Mouse (Mus musculus): Measurements from ENCODE around the gene Gemin2. TPM values are rescaled to one million over a fixed set of nuclear protein-coding genes. Genes with fewer than 3 reads are reported as not detected.

The Gemin2 gene
- total and polyA plus RNA-seq, 2 experiments: 3.7 to 15.9 TPM

DNA sequence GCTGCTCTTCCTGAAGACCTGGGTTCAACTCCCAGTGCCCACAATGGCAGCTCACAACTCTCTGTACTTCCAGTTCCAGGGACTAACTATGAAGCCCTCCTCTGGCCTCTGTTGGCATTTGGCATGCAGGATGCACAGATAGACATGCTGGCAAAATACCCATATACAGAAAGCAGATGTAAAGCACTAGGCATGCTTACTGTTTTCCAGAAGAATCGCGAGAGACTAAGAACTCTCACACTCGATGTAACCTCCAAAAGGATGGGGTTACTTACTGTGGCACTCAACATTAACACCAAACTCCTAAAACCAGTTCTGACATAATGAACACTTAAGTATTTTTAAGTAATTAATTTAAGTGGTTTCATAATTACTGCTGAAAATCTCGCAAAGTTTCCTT lies 47.1 kb downstream of the Gemin2 start:
- Histone ChIP-seq H3K79me2 (ENCODE audit: control insufficient read depth, insufficient read depth, low read length) (peaks cover 40% of the 10 kb centered on the region), H3K27ac (replicated peaks; ENCODE audit: insufficient read depth, low read depth, low read length) (no peak overlapping the region)

GRCm38 (mm10) chr12:59060993-59061595 lies 47.9 kb downstream of the Gemin2 start, which contains the start of gene Trappc6b:
Gene Trappc6b, minus strand, starts transcription at chr12:59061472.
- no peaks in the 10 kb centered on the region for H3K27me3 ChIP-seq (ENCODE audit: control insufficient read depth, insufficient read depth, low read length)
- peak within 1 kb of the TSS; percentile 76 for H3K4me3 ChIP-seq (ENCODE audit: insufficient read depth, low read depth, low read length)
- H3K79me2 ChIP-seq (ENCODE audit: control insufficient read depth, insufficient read depth, low read length): peaks cover 35% of the 10 kb centered on the region
- peaks cover 7% of the 10 kb centered on the region for H3K4me1 ChIP-seq (ENCODE audit: control insufficient read depth, insufficient read depth, low read length)
- peak; percentile 49 for DNase-seq (ENCODE audit: extremely low read depth, low read depth, low spot score)
- peak within 1 kb of the TSS; percentile 97 for H3K9ac ChIP-seq (ENCODE audit: low read depth, low read length)
- 1% methylated on average over 49 of the region's 49 CpGs for whole genome bisulfite sequencing
- TF ChIP-seq CTCF (IDR thresholded peaks at IDR 0.05; ENCODE audit: low read depth, low read length): peak; percentile 35
- TF ChIP-seq POLR2A (IDR thresholded peaks at IDR 0.05; ENCODE audit: extremely low read depth, insufficient read depth, low read length): peak; percentile 36; the same call in 1 of the 2 replicates
- H3K36me3 ChIP-seq (ENCODE audit: control insufficient read depth, insufficient read depth, low read length): no peaks in the 10 kb centered on the region
- H3K27ac ChIP-seq (replicated peaks; ENCODE audit: insufficient read depth, low read depth, low read length): peak within 1 kb of the TSS; percentile 83

More for the DNA sequence above, 47.1 kb downstream of the Gemin2 start:
- no peak for TF ChIP-seq POLR2A (IDR thresholded peaks at IDR 0.05; ENCODE audit: extremely low read depth, insufficient read depth, low read length)
- no peak for TF ChIP-seq CTCF (IDR thresholded peaks at IDR 0.05; ENCODE audit: low read depth, low read length)
- Histone ChIP-seq H3K4me3 (ENCODE audit: insufficient read depth, low read depth, low read length) (peak overlapping the region; percentile 76), H3K9ac (ENCODE audit: low read depth, low read length) (peak overlapping the region; percentile 97), H3K27me3 (ENCODE audit: control insufficient read depth, insufficient read depth, low read length) (no peaks in the 10 kb centered on the region), H3K4me1 (ENCODE audit: control insufficient read depth, insufficient read depth, low read length) (peaks cover 7% of the 10 kb centered on the region; the same call in 1 of the 2 replicates), H3K36me3 (ENCODE audit: control insufficient read depth, insufficient read depth, low read length) (no peaks in the 10 kb centered on the region)
- WGBS: 37% methylated on average over 4 of the region's 4 CpGs
- DNase-seq (ENCODE audit: extremely low read depth, low read depth, low spot score): no peak

DNA sequence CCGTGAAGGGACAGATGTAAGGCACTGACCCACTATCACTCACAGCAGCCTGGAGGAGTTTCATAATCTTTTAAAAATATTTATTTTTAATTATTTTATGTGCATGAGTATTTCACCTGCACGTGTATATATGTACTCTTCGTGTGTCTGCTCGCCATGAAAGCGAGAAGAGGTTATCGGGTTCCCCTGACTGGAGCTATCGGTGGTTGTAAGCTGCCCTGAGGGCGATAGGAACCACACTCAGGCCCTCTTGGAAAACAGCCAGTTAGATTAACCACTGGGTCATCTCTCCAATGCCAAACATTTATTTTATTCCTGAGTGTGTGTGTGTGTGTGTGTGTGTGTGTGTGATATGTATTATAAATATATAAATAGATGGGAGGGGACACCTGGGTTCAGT lies 51.6 kb downstream of the Gemin2 start:
- Histone ChIP-seq H3K27me3 (ENCODE audit: control insufficient read depth, insufficient read depth, low read length) (no peaks in the 10 kb centered on the region), H3K4me3 (ENCODE audit: insufficient read depth, low read depth, low read length) (no peak overlapping the region), H3K27ac (replicated peaks; ENCODE audit: insufficient read depth, low read depth, low read length) (no peak overlapping the region), H3K36me3 (ENCODE audit: control insufficient read depth, insufficient read depth, low read length) (peaks cover 17% of the 10 kb centered on the region), H3K9ac (ENCODE audit: low read depth, low read length) (no peak overlapping the region), H3K4me1 (ENCODE audit: control insufficient read depth, insufficient read depth, low read length) (peaks cover 5% of the 10 kb centered on the region), H3K79me2 (ENCODE audit: control insufficient read depth, insufficient read depth, low read length) (peaks cover 14% of the 10 kb centered on the region)
- no peak for DNase-seq (ENCODE audit: extremely low read depth, low read depth, low spot score)
- TF ChIP-seq POLR2A (IDR thresholded peaks at IDR 0.05; ENCODE audit: extremely low read depth, insufficient read depth, low read length) (no peak), CTCF (IDR thresholded peaks at IDR 0.05; ENCODE audit: low read depth, low read length) (no peak)
- 94% methylated on average over 8 of the region's 8 CpGs for WGBS

DNA sequence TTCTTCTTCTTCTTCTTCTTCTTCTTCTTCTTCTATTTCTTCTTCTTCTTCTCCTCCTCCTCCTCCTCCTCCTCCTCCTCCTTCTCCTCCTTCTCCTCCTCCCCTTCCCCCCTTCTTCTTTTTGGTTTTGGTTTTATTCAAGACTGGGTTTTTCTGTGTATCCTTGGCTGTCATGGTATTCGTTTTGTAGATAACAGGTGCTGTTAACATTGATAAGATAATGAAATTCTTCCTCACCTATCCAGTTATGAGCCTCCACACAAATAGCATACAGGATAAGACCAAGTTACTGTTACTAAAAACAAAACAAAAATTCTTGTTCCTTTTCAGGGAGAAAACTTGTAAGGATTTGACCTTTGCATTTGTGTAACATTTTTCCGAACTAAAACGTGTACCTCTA lies 52.6 kb downstream of the Gemin2 start:
- TF ChIP-seq CTCF (IDR thresholded peaks at IDR 0.05; ENCODE audit: low read depth, low read length) (no peak), POLR2A (IDR thresholded peaks at IDR 0.05; ENCODE audit: extremely low read depth, insufficient read depth, low read length) (no peak)
- WGBS: 40% methylated on average over 3 of the region's 3 CpGs
- H3K79me2 ChIP-seq (ENCODE audit: control insufficient read depth, insufficient read depth, low read length): peaks cover 9% of the 10 kb centered on the region
- peak overlapping the region; percentile 65; the same call in 1 of the 2 replicates for H3K4me3 ChIP-seq (ENCODE audit: insufficient read depth, low read depth, low read length)
- no peak for DNase-seq (ENCODE audit: extremely low read depth, low read depth, low spot score)
- H3K27ac ChIP-seq (replicated peaks; ENCODE audit: insufficient read depth, low read depth, low read length): no peak overlapping the region
- H3K4me1 ChIP-seq (ENCODE audit: control insufficient read depth, insufficient read depth, low read length): peaks cover 3% of the 10 kb centered on the region
- H3K27me3 ChIP-seq (ENCODE audit: control insufficient read depth, insufficient read depth, low read length): no peaks in the 10 kb centered on the region
- no peak overlapping the region for H3K9ac ChIP-seq (ENCODE audit: low read depth, low read length)
- peaks cover 24% of the 10 kb centered on the region for H3K36me3 ChIP-seq (ENCODE audit: control insufficient read depth, insufficient read depth, low read length)

DNA sequence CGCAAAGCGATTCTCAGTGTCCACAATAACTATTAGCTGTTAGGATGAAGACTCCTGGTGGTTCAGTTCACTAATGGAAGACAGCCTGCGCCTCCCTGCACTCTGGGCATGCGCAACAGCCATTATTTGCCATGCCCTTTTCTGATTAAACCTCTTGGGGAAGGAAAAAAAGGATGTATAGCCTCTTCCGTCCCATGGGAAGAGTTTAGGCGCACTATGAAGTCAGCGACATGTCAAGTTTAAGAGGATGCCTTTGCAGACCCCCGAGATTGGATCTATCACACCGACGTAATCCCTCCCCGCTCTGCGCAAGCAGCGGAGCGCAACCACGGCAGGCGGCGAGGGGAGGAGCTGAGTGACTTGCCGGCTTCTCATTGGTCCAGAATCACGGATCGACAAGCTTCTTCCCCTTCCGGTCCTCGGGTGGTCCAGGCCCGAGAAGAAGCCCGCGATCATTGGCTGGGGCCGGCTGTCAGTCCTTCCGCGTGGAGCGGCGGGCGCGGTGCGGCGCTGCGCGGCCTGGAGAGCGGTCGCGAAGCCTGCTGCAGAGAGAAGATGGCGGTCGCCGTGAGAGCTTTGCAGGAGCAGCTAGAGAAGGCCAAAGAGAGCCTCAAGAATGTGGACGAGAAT lies 53.4 kb downstream of the Gemin2 start, which contains the start of gene Pnn:
Gene Pnn (plus strand): TSS at position 437 of the 630 bp plus-strand sequence.
- Histone ChIP-seq H3K4me1 (ENCODE audit: control insufficient read depth, insufficient read depth, low read length) (peaks cover 3% of the 10 kb centered on the region), H3K27ac (replicated peaks; ENCODE audit: insufficient read depth, low read depth, low read length) (peak within 1 kb of the TSS; percentile 80), H3K36me3 (ENCODE audit: control insufficient read depth, insufficient read depth, low read length) (peaks cover 31% of the 10 kb centered on the region), H3K4me3 (ENCODE audit: insufficient read depth, low read depth, low read length) (peak within 1 kb of the TSS; percentile 78), H3K9ac (ENCODE audit: low read depth, low read length) (peak within 1 kb of the TSS; percentile 88), H3K79me2 (ENCODE audit: control insufficient read depth, insufficient read depth, low read length) (peaks cover 6% of the 10 kb centered on the region), H3K27me3 (ENCODE audit: control insufficient read depth, insufficient read depth, low read length) (no peaks in the 10 kb centered on the region)
- under 1% methylated on average over 43 of the region's 43 CpGs for WGBS
- DNase-seq (ENCODE audit: extremely low read depth, low read depth, low spot score): peak; percentile 92
- peak; percentile 14; the same call in 1 of the 2 replicates for TF ChIP-seq CTCF (IDR thresholded peaks at IDR 0.05; ENCODE audit: low read depth, low read length)
- TF ChIP-seq POLR2A (IDR thresholded peaks at IDR 0.05; ENCODE audit: extremely low read depth, insufficient read depth, low read length): peak; percentile 76
